Mouse (Mus musculus): ENCODE measurements around the gene Olfr357. TPM values are rescaled to one million over a fixed set of nuclear protein-coding genes. Genes with fewer than 3 reads are reported as not detected.

Gene Olfr357
- polyA plus RNA-seq (2014; fragmentation: Illumina TruSeq; extraction: RNeasy Lipid Tissue Mini Kit (QIAGEN cat#74804); ENCODE audit: insufficient read depth, low read depth, low replicate concordance): not detected

GRCm38 (mm10) chr2:36993527-36993926 is at the start of gene Olfr357:
Gene Olfr357 (plus strand): TSS chr2:36993827.

GRCm38 (mm10) chr2:37009235-37009634 is 15.6 kb downstream of the Olfr357 start, which contains the start of gene Olfr358:
Gene Olfr358 (minus strand): TSS chr2:37009335.

Other genes starting within 250 kb of the Olfr357 start
- gene Olfr348, start 209.6 kb upstream of the Olfr357 start, polyA plus RNA-seq (2014; fragmentation: Illumina TruSeq; extraction: RNeasy Lipid Tissue Mini Kit (QIAGEN cat#74804); ENCODE audit: insufficient read depth, low read depth, low replicate concordance): not detected
- gene Olfr50, start 203.3 kb upstream of the Olfr357 start, polyA plus RNA-seq (2014; fragmentation: Illumina TruSeq; extraction: RNeasy Lipid Tissue Mini Kit (QIAGEN cat#74804); ENCODE audit: insufficient read depth, low read depth, low replicate concordance): not detected
- gene Olfr3, start 176.8 kb upstream of the Olfr357 start, polyA plus RNA-seq (2014; fragmentation: Illumina TruSeq; extraction: RNeasy Lipid Tissue Mini Kit (QIAGEN cat#74804); ENCODE audit: insufficient read depth, low read depth, low replicate concordance): not detected
- not detected for gene Olfr350, start 147.5 kb upstream of the Olfr357 start, polyA plus RNA-seq (2014; fragmentation: Illumina TruSeq; extraction: RNeasy Lipid Tissue Mini Kit (QIAGEN cat#74804); ENCODE audit: insufficient read depth, low read depth, low replicate concordance)
- not detected for gene Olfr351, start 131.2 kb upstream of the Olfr357 start, polyA plus RNA-seq (2014; fragmentation: Illumina TruSeq; extraction: RNeasy Lipid Tissue Mini Kit (QIAGEN cat#74804); ENCODE audit: insufficient read depth, low read depth, low replicate concordance)
- gene Olfr352, start 125.4 kb upstream of the Olfr357 start, polyA plus RNA-seq (2014; fragmentation: Illumina TruSeq; extraction: RNeasy Lipid Tissue Mini Kit (QIAGEN cat#74804); ENCODE audit: insufficient read depth, low read depth, low replicate concordance): not detected
- not detected for gene Olfr353, start 100.9 kb upstream of the Olfr357 start, polyA plus RNA-seq (2014; fragmentation: Illumina TruSeq; extraction: RNeasy Lipid Tissue Mini Kit (QIAGEN cat#74804); ENCODE audit: insufficient read depth, low read depth, low replicate concordance)
- gene Olfr354, start 88.1 kb upstream of the Olfr357 start, polyA plus RNA-seq (2014; fragmentation: Illumina TruSeq; extraction: RNeasy Lipid Tissue Mini Kit (QIAGEN cat#74804); ENCODE audit: insufficient read depth, low read depth, low replicate concordance): not detected
- not detected for gene Olfr355, start 64.9 kb upstream of the Olfr357 start, polyA plus RNA-seq (2014; fragmentation: Illumina TruSeq; extraction: RNeasy Lipid Tissue Mini Kit (QIAGEN cat#74804); ENCODE audit: insufficient read depth, low read depth, low replicate concordance)
- gene Olfr356, start 56.7 kb upstream of the Olfr357 start, polyA plus RNA-seq (2014; fragmentation: Illumina TruSeq; extraction: RNeasy Lipid Tissue Mini Kit (QIAGEN cat#74804); ENCODE audit: insufficient read depth, low read depth, low replicate concordance): not detected
- not detected for gene Olfr358, start 15.5 kb downstream of the Olfr357 start, polyA plus RNA-seq (2014; fragmentation: Illumina TruSeq; extraction: RNeasy Lipid Tissue Mini Kit (QIAGEN cat#74804); ENCODE audit: insufficient read depth, low read depth, low replicate concordance)
- gene Olfr360, start 71.9 kb downstream of the Olfr357 start, polyA plus RNA-seq (2014; fragmentation: Illumina TruSeq; extraction: RNeasy Lipid Tissue Mini Kit (QIAGEN cat#74804); ENCODE audit: insufficient read depth, low read depth, low replicate concordance): not detected
- gene Olfr361, start 95.5 kb downstream of the Olfr357 start, polyA plus RNA-seq (2014; fragmentation: Illumina TruSeq; extraction: RNeasy Lipid Tissue Mini Kit (QIAGEN cat#74804); ENCODE audit: insufficient read depth, low read depth, low replicate concordance): not detected
- gene Olfr362, start 124.1 kb downstream of the Olfr357 start, polyA plus RNA-seq (2014; fragmentation: Illumina TruSeq; extraction: RNeasy Lipid Tissue Mini Kit (QIAGEN cat#74804); ENCODE audit: insufficient read depth, low read depth, low replicate concordance): not detected
- gene Olfr364-ps1, start 145.5 kb downstream of the Olfr357 start, polyA plus RNA-seq (2014; fragmentation: Illumina TruSeq; extraction: RNeasy Lipid Tissue Mini Kit (QIAGEN cat#74804); ENCODE audit: insufficient read depth, low read depth, low replicate concordance): not detected
- gene Olfr365, start 194.4 kb downstream of the Olfr357 start, polyA plus RNA-seq (2014; fragmentation: Illumina TruSeq; extraction: RNeasy Lipid Tissue Mini Kit (QIAGEN cat#74804); ENCODE audit: insufficient read depth, low read depth, low replicate concordance): not detected
- gene Olfr366, start 217.7 kb downstream of the Olfr357 start, polyA plus RNA-seq (2014; fragmentation: Illumina TruSeq; extraction: RNeasy Lipid Tissue Mini Kit (QIAGEN cat#74804); ENCODE audit: insufficient read depth, low read depth, low replicate concordance): not detected

Data from lung, adult 10 weeks (tissue).